Mouse (Mus musculus) frontal cortex, postnatal 36 days (tissue): ENCODE results near the gene E130308A19Rik.

Experiments used
- DNase-seq, 2 experiments: peaks; one replicate each; pipeline ENCODE4 v3.0.0; 2022; ENCODE audit warnings: low spot score in 2 of 2

E130308A19Rik gene

DNA sequence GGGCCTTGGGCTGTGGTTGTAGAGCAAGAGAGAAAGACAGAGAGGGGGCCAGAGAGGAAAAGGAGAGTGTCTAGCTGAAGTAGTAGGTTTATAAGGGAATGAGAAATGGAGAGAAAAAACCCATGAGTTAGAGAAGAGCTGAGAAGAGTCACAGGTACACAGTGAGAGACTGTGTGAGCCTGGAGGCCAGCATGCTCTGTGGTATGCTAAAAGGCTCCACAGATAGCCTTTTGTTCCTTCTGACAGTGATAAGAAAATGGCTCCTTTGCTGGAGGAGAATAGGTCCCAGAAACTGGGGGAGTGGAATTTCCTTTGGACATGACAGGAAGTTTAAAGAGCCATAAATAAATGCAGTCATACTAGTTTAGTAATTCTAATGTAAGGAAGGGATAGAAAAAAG lies 13.2 kb downstream of the E130308A19Rik start:
- no peak for DNase-seq

DNA sequence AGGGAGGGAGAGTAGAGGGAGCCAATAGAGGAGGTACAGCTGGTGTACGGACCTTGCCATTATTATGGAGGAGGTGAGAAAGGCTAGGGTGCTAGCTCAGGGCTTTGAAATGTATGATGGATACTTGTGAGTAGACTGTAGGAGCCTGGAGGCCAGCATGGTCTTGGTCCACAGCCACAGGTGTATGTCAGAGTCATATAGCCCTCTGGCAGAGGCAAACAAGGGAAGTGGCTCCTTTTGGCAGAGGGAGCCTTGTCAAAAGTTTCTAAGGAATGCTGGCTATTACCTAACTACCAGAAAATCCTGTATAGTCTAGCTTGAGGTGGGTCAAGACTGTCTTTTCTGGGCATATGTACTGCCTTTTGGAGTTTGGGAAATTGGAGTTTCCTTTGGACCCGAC lies 14.7 kb downstream of the E130308A19Rik start:
- no peak for DNase-seq

DNA sequence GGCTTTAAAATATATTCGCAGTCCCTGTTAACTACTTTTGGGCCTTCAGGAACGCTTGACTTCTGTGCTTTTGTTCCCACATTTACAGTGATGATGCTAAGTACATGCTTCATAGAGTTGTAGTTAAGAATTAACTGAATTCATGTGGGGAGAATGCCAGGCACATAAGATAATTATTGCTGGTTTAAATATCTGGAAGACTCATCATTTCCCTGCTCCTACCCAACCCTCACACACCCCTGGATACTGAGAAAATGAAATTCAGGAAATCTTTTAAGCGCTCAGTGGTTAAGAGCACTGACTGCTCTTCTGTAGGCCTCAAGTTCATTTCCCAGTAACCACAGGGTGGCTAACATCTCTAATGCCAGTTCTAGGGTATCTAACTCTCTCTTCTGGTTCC lies 16.0 kb downstream of the E130308A19Rik start:
- no peak for DNase-seq

DNA sequence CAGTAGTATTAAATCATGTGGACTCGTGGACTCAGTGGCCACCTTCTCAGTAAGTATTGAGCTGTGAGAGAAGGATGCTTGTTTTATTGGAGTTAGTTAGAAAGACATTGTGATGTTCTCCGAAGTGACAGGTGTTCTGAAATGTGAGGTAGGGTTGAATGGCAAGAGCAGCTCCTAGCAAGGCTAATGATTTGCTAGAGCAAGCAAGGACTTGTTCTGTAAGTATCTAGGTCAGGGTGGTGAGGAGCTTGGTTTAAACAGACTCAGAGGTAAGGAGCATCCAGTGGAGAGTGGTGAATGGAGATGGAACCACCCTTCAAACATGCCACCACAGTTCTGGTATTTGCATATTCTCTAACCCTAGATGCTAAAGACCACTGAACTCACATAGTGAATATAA lies 16.6 kb downstream of the E130308A19Rik start:
- DNase-seq, result no peak

DNA sequence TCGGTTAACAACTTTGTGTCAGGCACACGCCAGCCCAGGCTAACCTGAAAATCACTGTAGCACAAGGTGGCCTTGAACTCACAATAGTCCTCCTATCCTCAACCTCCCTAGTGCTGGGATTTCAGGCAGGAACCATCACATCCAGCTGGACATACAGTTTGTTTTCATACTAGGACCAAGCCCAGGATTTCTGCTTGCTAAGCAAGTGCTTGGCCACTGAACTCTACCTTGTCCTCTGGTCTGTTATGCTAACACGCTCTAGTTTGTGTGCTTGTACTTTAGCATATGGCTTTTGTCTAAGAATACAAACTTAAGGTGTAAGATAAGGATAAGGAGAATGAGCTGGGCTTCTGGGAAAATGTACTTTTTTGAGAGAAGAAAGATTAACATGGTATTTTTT lies 18.4 kb downstream of the E130308A19Rik start:
- no peak for DNase-seq

DNA sequence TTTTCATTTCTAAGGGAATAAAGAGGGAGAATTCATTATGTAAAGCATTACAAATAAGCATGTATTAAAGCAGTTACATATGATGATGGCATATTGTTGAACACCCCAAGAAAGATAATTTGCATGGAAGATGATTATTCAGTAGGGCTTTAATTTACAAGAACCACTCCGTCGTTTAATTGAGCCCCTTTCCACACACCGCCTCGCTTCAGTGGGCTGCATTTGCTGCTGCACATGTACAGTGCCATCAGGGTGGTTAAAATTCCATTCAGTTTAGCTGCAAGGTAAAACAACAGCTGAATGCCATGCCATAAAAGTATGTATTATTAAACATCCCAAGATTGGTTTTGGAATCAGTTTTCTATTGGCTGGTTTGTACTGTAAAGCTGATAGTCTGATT lies 19.0 kb downstream of the E130308A19Rik start:
- no peak for DNase-seq

DNA sequence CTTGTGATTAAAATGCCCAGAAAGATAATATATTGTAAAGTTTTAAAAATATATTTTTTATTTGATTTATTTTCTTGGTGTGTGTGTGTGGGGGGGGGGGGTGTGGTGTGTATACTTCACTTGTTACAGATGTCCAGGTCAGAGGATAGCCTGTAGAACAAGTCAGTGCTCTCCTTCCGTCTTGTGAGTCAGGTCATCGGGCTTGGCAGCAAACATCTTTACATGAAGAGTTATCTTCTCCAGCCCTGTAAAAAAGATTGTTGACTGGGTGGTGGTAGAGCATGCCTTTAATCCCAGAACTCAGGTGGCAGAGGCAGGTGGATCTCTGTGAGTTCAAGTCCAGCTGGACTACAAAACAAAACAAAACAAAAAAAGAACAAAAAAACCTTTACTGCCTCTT lies 19.6 kb downstream of the E130308A19Rik start:
- DNase-seq, result no peak

DNA sequence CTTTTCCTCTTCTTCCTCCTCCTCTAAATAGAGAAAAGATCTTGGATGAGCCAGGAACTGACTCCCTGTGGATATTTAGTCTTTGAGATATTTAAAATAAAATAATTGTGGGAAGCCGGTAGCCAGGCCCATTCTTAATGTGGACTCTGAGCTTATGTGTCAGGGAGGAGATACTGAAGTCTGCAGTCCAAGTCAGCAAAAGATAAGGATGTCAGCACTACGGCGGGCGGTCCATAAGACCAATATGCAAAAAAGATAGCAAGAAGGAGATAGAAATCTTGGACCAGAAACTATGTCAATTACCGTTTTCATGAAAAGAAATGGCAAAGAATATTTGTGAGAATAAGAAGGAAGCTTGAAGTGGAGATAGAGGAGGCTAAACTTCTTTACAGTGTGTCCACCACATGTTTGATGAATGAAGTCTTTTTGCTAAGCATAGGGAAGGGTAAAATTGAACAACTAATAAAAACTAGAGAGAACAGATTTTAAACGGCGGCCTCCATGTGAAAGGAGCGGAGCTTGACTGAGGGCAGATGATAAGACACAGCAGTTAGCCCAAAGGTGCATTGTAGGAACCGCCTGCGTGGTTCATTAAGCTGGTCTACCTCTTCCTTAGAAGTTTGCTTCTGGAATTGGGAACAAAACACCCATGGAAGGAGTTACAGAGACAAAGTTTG lies 20.1 kb downstream of the E130308A19Rik start:
- no peak for DNase-seq

DNA sequence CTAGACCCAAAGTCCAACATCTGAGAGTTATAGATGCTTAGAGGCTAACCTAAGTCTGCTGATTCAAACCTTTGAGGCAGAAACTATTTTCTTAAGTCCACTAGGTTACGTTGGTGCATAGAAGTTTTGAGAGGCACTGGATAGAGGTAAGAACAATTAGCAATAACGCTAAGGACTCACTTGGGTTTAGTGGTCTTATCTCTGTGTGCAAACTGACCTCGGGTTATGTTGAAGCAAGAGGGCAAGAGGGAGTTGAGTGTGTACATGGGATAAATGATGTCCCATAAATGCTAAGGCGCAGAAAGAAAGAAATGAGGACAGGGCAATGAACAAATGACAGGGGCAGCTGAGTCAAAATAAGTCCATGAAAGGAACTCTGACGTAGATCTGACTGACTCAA lies 23.1 kb downstream of the E130308A19Rik start:
- DNase-seq, result no peak

DNA sequence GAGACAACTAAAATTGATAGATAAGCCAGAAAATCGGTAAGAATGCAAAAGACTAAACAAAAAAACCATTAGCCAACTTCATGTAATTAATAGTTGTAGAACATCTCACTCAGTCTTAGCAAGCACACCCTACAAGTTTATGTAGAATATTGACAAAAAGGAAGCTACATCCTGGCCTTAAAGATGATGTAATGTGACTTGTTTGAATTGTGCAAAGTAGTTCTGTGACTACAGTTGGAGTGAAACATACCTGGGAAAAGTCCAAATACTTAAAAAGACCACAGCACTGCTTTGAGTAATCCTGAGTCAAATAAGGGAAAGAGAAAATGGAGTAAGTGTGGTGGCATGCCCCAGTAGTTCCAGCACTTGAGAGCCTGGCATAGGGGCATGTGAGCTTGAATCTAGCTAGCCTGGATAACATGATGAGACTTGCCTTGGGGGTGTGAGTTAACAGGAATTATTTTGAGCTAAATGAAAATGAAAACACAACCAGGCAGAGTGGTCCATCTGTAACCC lies 26.2 kb downstream of the E130308A19Rik start:
- no peak for DNase-seq

DNA sequence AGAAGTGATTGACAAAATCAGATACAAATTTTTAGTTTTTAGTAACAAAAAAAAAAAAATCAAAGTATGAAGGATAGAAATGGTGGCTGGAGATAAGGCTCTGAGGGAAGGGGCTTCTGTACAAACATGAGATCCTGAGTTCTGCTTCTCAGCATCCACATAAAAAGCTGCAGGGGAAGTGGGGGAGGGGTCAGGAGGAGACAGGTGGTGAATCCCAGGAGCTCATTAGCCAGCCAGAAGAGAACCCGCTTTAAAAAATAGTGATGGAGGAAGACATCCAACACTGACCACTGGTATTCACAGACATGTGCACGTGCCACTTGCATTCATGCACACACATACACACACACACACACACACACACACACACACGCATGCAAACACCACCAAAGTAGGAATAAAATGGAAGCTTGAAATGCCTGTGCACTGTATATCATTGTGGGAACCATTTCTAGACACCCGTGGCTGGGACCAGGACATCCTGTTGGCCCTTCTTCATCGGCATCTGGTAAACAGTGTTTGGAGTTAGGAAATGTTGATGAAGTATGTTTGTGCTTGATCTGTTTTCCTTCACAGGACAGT lies 30.1 kb downstream of the E130308A19Rik start:
- no peak for DNase-seq

DNA sequence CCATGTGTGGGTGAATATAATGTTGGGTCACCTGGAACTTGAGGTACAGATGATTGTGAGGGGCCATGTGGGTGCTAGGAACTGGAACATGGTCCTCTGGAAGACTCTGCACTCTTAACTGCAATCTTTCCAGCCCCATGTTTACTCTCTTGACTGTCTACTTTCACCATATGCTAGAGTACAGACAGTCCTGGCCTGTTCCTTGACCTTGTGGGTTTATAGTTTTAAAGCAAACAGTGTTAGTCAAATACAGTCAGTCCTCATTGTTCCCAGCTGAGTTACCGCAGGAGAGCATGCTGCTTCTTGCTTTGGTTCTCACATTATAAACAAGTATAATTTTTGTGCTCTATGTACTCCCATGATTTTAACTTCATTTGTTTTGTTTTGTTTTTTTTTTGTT lies 36.2 kb downstream of the E130308A19Rik start:
- no peak for DNase-seq

DNA sequence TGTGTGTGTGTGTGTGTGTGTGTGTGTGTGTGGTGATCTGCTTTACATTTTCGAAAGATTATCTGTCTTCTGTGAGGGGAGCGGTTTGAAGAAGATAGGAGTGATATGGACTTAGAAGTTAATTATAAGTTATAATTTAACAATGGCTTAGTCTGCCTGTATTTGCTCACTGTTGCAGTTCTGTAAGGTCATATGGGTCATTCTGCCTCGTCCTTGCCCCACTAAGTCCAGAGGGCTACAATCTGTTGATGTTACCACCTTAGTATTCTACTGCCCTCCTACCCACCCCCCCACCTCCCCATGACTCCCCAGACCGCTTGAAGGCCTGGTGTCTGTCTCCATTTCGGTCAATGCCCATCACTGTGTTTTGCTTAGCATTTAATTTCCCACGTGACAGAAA lies 37.4 kb downstream of the E130308A19Rik start:
- no peak for DNase-seq

DNA sequence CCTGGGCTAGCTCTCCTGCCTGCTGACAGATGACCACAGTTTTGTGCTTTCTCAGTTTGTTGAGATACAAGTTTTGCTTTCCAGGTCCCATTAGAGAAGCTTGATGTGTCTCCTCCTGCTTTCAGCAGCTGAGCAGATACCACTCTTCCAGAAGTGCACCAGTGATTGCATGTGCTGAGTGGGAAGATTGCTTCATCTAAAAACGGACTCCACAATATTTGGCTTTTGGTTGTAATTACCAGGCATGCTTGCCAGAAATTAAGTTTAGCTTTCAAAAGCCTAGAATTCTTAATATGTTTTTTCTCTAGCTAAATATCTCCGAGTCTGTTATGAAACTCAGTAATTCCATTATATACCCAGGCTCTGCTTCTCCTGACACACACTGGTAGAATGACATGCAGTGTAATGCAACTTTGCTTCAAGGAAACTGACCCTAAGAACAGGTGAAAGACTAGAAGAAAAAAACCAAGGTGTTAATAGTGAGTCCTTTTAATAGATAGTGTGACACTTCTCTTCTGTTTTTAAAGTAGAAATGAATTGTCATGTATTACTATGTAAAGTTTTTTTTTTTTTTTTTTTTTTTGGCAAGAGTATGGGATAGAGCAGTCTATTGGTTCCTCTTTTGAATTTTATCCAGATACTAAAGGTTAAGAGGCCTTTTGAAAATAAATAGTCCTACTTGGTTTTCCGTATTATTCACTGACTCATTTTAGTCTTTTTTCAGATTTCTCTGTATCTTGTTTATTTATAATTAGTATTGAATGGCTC lies 40.7 kb downstream of the E130308A19Rik start:
- peak in 1 of 2 experiments; percentile 13 for DNase-seq

DNA sequence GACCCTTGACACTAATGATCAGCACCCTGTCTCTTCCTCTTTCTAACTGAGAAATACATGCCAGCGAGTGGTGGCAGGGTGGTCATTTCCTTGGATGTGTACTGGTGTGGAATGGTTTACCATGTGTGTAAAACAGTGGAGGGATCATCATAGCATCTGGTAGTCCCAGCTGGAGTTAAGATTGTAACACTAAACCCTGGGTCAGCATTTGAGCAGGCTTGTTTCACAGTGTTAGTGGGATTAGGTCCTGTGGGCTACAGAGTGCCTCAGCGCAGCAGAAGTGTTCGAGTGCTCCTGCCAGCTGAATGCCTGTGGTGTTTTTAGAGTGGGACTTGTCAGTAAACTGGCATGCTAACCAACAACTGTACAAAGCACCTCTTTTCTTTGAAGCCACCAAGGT lies 42.0 kb downstream of the E130308A19Rik start:
- DNase-seq, result no peak

DNA sequence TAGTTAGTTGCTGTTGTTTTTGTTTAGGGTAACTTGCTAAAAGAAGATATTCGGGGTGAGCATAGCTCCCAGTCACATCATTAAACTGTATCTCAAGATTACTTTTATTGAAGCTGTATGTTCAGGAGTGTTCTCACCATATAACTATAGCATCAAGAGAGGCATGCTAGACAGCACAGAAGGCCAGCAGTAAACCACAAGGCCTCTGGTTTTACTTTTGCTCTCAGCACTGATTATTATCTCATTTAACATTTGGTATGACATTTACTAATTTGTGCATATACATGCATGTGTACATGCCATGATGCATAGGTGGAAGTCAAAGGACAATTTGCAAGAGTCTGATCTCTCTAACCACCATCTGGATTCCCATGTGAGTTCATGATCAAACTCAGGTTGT lies 43.1 kb downstream of the E130308A19Rik start:
- DNase-seq, result no peak

DNA sequence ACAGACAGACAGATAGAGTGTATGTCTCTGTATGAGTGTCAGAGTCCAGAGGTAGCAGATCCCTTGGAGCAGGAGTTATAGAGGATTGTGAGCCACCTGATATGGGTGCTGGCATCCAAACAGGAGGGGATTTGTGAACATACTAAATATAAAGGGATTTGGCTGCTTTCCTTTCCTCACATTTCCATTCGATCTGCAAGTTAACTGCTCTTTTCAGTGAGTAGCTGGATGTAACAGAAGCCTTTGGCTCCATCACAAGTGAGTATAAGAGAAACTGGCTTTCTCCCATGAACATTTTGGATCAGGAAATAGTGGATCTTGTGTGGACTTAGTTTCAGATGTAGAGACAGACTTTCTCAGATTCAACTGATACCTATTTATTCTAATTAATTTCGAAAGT lies 44.0 kb downstream of the E130308A19Rik start:
- DNase-seq, result peak in 1 of 2 experiments; percentile 8

DNA sequence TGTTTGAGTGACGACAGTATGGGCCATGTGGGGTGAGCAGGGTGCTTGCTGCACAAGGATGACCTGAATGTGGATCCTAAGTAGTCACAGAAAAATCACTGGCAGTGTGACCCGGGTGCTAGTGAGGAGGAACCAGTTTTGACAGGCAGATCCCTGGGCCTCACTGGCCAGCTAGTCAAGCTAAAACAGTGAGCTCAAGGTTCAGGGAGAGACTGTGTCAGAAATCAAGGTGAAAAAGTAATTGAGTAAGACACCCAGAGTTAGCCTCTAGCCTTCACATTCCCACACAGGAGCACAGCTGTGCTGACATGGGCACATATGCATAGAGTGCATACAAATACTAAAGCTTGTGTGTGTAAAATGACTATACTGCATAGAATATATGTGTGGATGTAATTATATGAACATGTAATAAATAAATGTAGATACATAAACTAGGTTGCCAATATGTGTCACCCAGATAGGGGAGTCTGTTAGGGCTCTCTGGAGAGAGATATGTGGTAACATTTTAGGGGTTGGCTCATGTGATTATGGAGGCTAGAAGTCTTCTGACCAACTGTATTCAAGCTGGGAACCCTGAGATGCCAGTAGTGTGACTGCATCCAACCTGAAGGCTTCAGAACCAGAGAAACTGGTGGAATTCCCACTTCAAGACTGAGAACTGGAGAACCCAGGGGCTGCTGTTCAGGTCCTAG lies 47.6 kb downstream of the E130308A19Rik start:
- DNase-seq, result no peak

DNA sequence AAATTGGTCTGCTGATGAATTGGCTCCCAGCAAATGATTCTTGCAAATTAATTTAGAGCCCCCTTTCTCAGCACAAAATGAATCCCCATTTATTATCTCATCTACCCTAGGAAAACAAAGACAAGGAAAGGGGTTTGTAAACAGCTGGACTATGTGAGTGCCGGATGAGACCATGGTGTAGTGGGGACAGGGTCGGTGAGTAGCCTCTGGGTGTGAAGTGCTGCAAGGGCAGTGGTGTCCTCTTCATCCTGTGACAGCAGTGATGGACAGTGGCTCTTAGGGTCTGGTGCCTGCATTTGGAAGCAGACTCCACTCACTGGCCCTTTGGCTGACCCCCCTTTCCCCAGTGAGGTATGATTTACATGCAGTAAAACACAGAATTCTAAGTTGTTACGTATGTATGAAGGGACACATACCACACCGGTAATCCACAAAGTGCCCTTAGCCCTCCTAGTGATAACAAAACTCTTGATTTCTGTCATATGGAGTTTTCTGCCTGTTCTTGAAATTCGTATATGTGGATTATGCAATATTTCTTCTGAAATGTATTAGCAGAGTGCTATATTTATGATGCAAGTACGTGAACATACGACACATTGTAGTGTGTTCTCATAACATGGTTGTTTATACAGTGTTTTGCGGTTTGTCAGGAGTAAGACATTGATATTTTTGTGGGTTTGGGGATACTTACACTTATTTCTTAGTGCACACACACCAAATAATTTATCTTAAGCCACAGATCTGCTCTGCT lies 49.1 kb downstream of the E130308A19Rik start:
- DNase-seq, result no peak

DNA sequence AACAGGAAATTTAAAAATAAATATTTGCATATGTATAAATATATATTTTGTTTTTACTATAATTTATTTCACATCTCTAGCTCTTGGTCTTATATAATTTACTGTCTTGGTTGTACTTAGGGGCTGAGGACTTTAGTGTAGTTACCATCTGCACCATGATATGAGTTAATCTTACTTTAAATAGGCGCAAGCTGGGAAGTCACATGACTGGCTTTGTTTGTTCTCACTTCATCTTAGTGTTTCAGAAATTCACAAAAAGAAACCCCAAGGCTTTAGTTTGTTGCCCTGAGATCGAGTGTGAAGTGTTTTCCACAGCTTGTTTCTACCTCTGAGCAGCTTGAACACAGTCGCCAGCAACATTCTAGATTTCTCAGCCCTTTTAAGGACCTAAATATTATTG lies 49.7 kb downstream of the E130308A19Rik start:
- DNase-seq, result no peak

DNA sequence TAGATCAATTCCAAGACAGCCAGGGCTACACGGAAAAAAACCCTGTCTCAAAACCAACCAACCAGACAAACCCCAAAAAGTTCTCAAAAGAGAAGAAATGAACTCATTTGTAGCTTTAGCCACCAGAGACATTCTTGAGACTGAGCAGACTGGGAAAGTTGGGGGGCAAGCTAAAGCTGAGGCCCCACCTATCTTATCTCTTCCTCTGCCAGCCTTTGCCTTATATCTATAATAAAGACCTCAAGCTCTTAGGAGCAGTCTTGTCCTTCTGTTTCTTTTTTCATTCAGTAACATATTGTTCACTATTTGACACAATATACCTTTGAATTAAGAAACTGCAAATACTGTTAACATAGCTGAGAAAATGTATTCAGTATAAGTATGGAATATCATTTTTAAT lies 55.4 kb downstream of the E130308A19Rik start:
- no peak for DNase-seq

DNA sequence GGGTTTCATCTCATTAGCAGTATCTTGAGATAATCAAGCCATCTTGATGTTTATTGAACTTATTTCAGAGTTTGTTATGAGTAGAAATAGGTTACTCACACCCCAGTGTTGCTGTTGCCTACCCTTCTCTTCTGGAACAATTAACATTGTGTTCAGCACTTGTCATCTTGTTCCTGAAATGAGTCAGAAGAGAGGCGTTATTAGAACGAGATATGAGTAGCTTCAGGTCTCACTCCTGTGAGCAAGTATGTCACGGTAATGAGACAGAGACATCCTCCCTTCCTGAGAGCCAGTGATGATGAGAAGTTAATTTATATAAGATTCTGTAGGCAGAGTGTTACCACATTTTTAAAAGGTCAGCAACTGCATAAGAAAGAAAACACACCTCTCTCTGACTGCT lies 56.5 kb downstream of the E130308A19Rik start:
- DNase-seq, result no peak
